11 mouse cellular contexts compared by ENCODE assay signal in genomic region chr2:118978064-118978463, GRCm38 (mm10). TPM values are rescaled to one million over a fixed set of nuclear protein-coding genes. Genes with fewer than 3 reads are reported as not detected.
DNase-seq lines count a peak whose midpoint lies in the region; ATAC-seq and TF ChIP-seq lines count a peak whose summit lies in the region.
"Had no signal": no experiment of that assay in that cellular context is flagged by ENCODE, and none has a peak within 500 bp of the region (broad histone marks: within the 10 kb centered on the region; RNA-seq: fewer than 3 reads in every experiment).

No protein-coding gene starts in this region.

- no peak overlapping the region for H3K4me2 ChIP-seq in neural tube, embryonic 11.5 days (ENCODE audit: low read depth)
- H3K4me2 ChIP-seq: limb, embryonic 13.5 days had no signal

- no peak overlapping the region for H3K4me3 ChIP-seq in left cerebral cortex, adult 2 months
- H3K4me3 ChIP-seq in neural tube, embryonic 11.5 days (ENCODE audit: low read depth, low read length): no peak overlapping the region
- H3K4me3 ChIP-seq: limb, embryonic 13.5 days had no signal

- 36% methylated on average over 6 of the region's 6 CpGs for WGBS in neural tube, embryonic 11.5 days

- no peak overlapping the region for H3K27ac ChIP-seq in left cerebral cortex, adult 2 months
- no peak overlapping the region for H3K27ac ChIP-seq in neural tube, embryonic 11.5 days (ENCODE audit: low read depth, low read length)
- H3K27ac ChIP-seq: limb, embryonic 13.5 days had no signal

- H3K9ac ChIP-seq in neural tube, embryonic 11.5 days (ENCODE audit: low read length): no peak overlapping the region
- H3K9ac ChIP-seq: limb, embryonic 13.5 days had no signal

- no peak; the same call in none of the 2 replicates for TF ChIP-seq CTCF in left cerebral cortex, adult 2 months (IDR thresholded peaks at IDR 0.05)

- H3K4me1 ChIP-seq in neural tube, embryonic 11.5 days (ENCODE audit: control insufficient read depth, insufficient read depth, low read length): no peaks in the 10 kb centered on the region

- peak; percentile 19 for DNase-seq in adrenal gland, postnatal 14 days
- no peak for DNase-seq in adrenal gland, postnatal 10 days
- peak; percentile 22 for DNase-seq in left cerebral cortex, postnatal 4 days
- DNase-seq in left cerebral cortex, adult 2 months (ENCODE audit: extremely low spot score in 1 of 2, low spot score in 2 of 2): no peak
- DNase-seq in R1 (ENCODE audit: low read depth, low spot score): peak; percentile 72
- DNase-seq in neural tube, embryonic 11.5 days (ENCODE audit: low spot score): peak; percentile 42
- DNase-seq in urinary bladder, postnatal 36 days (ENCODE audit: low spot score in 2 of 2): no peak
- DNase-seq in right cerebral cortex, postnatal 10 days (ENCODE audit: low spot score in 2 of 2): no peak
- DNase-seq: gastrocnemius, postnatal 25 days had no signal

- H3K9me3 ChIP-seq in neural tube, embryonic 11.5 days (ENCODE audit: control insufficient read depth, low read length): no peaks in the 10 kb centered on the region
- H3K9me3 ChIP-seq: limb, embryonic 13.5 days had no signal

- intact Hi-C loops in left cerebral cortex, postnatal 4 days (cut with DNase I): loop anchor here (5.0 kb wide), 1 partner anchor 76 kb away; the partner anchor contains the start of gene Bahd1
- intact Hi-C loops in left cerebral cortex, adult 2 months (cut with DNase I): no loop called here

- no peaks in the 10 kb centered on the region for H3K36me3 ChIP-seq in neural tube, embryonic 11.5 days (ENCODE audit: control insufficient read depth, insufficient read depth, low read length)
- H3K36me3 ChIP-seq: limb, embryonic 13.5 days had no signal

- H3K27me3 ChIP-seq in neural tube, embryonic 11.5 days (ENCODE audit: control insufficient read depth, insufficient read depth, low read length): peaks cover 32% of the 10 kb centered on the region

- ATAC-seq in neural tube, embryonic 11.5 days (ENCODE audit: insufficient read depth, low FRiP score, low TSS enrichment): no peak
- ATAC-seq: inflammation-experienced regulatory T-cells, adult 6 months had no signal

RNA-seq across cellular contexts. Expression of gene Ccdc32, which starts 51.1 kb away (rescaled TPM):
- 14.8 and 16.9 TPM in 2 replicates for total RNA-seq in adrenal gland, postnatal 14 days (2021)
- 10 to 100 TPM; 17.7 TPM for total RNA-seq in adrenal gland, postnatal 10 days (2021)
- total RNA-seq in left cerebral cortex, postnatal 4 days (2021): 10 to 100 TPM; 41.6 to 43.4 TPM
- total RNA-seq in left cerebral cortex, adult 2 months (2021): 10 to 100 TPM; 46.1 to 49.7 TPM
- 22.2 and 27.7 TPM in 2 replicates for polyA plus RNA-seq in neural tube, embryonic 11.5 days (2014; fragmentation: Nextera tagmentation; extraction: Ambion mirVana)

RNA-seq across cellular contexts. Expression of gene Chst14, which starts 51.8 kb away (rescaled TPM):
- 10.1 and 13.3 TPM in 2 replicates for total RNA-seq in adrenal gland, postnatal 14 days (2021)
- 10 to 100 TPM; 11.2 to 15.0 TPM for total RNA-seq in adrenal gland, postnatal 10 days (2021)
- 1 to 10 TPM; 4.0 to 4.3 TPM for total RNA-seq in left cerebral cortex, postnatal 4 days (2021)
- total RNA-seq in left cerebral cortex, adult 2 months (2021): 1 to 10 TPM; 2.4 to 3.3 TPM
- 23.4 and 26.0 TPM in 2 replicates for polyA plus RNA-seq in neural tube, embryonic 11.5 days (2014; fragmentation: Nextera tagmentation; extraction: Ambion mirVana)

RNA-seq across cellular contexts. Expression of gene Rpusd2, which starts 56.5 kb away (rescaled TPM):
- total RNA-seq in adrenal gland, postnatal 14 days (2021): 4.6 and 5.7 TPM in 2 replicates
- total RNA-seq in adrenal gland, postnatal 10 days (2021): 1 to 10 TPM; 5.0 to 5.6 TPM
- total RNA-seq in left cerebral cortex, postnatal 4 days (2021): 1 to 10 TPM; 8.2 to 8.5 TPM
- 1 to 10 TPM; 7.7 to 7.8 TPM for total RNA-seq in left cerebral cortex, adult 2 months (2021)
- polyA plus RNA-seq in neural tube, embryonic 11.5 days (2014; fragmentation: Nextera tagmentation; extraction: Ambion mirVana): 5.7 and 7.0 TPM in 2 replicates

Comparison
In these comparisons a context has a peak if more than half of its experiments do, and no peak if none do; other contexts are left out.
1. DNase-seq: peak in adrenal gland, postnatal 14 days (single experiment), left cerebral cortex, postnatal 4 days (single experiment), R1 (single experiment) and neural tube, embryonic 11.5 days (single experiment); none in adrenal gland, postnatal 10 days (single experiment), left cerebral cortex, adult 2 months (0 of 2), urinary bladder, postnatal 36 days (0 of 2) and right cerebral cortex, postnatal 10 days (0 of 2).